Mouse (Mus musculus): Measurements from ENCODE around the gene Thop1. TPM values are rescaled to one million over a fixed set of nuclear protein-coding genes. Genes with fewer than 3 reads are reported as not detected.
"Not testable (repeated sequence)": the region's sequence is repeated elsewhere in the genome, so short reads cannot be mapped to it uniquely, and the experiment has no call there.

Thop1 gene
- polyA plus RNA-seq, 2 experiments, result 54.1 to 79.0 TPM

DNA sequence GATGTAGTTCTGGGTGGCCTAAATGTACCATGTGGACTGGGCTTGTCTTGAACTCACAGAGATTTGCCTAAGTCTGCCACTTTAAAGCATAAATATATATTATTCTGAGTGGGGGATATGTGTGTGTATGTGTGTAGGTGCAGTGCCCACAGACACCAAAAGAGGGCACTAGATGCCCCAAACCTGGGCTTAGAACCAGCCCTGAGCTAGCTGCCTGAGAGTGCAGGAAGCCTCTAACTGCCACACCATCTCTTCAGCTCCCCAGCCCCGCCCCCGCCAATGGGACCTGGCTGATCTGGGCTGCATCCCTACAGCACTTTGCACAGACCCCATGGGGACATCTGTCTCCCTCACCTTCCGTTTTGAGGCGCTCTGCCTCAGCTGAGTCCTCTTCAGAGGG lies 19.2 kb upstream of the Thop1 start:
- Histone ChIP-seq H3K27ac (replicated peaks; ENCODE audit: low read depth, low read length) (no peak overlapping the region), H3K27me3 (ENCODE audit: control insufficient read depth, insufficient read depth, low read length) (no peaks in the 10 kb centered on the region), H3K9me3 (ENCODE audit: control insufficient read depth, low read length) (no peaks in the 10 kb centered on the region), H3K4me3 (replicated peaks; ENCODE audit: low read length) (no peak overlapping the region), H3K4me2 (replicated peaks; ENCODE audit: low read depth, low read length, severe bottlenecking) (no peak overlapping the region), H3K9ac (ENCODE audit: low read depth, low read length, severe bottlenecking) (no peak overlapping the region), H3K36me3 (ENCODE audit: control insufficient read depth, insufficient read depth, low read length) (peaks cover 84% of the 10 kb centered on the region), H3K4me1 (ENCODE audit: control insufficient read depth, insufficient read depth, low read length) (no peaks in the 10 kb centered on the region)
- ATAC-seq (ENCODE audit: low FRiP score, low read depth), result no peak
- TF ChIP-seq POLR2A (IDR thresholded peaks at IDR 0.05; ENCODE audit: borderline replicate concordance, extremely low read depth, insufficient read depth, insufficient read length), result no peak
- 83% methylated on average over 3 of the region's 4 CpGs for WGBS
- no peak for DNase-seq (ENCODE audit: low spot score)

DNA sequence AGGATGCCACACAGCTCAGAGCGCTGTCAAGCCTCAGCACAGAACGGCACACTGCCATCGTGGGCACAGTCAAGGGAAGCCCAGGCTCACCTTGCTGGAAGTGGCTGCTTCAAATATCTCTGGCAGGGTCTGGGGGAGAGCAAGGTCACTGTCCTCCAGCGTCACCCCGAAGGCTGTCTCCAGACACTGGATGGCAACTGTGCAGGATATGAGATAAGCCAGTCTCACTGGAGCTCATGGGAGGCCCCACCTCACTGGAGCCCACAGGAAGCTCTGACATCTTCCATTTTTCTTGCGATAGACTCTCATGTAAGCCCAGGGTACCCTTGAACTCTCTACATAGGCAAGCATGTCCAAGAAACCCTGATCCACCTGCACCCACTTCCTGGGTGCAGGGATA lies 18.7 kb upstream of the Thop1 start:
- peaks cover 79% of the 10 kb centered on the region for H3K36me3 ChIP-seq (ENCODE audit: control insufficient read depth, insufficient read depth, low read length)
- H3K9ac ChIP-seq (ENCODE audit: low read depth, low read length, severe bottlenecking), result no peak overlapping the region
- H3K4me2 ChIP-seq (replicated peaks; ENCODE audit: low read depth, low read length, severe bottlenecking), result no peak overlapping the region
- ATAC-seq (ENCODE audit: low FRiP score, low read depth) (no peak), DNase-seq (ENCODE audit: low spot score) (no peak)
- no peaks in the 10 kb centered on the region for H3K27me3 ChIP-seq (ENCODE audit: control insufficient read depth, insufficient read depth, low read length)
- WGBS, result 97% methylated on average over 6 of the region's 6 CpGs
- H3K4me1 ChIP-seq (ENCODE audit: control insufficient read depth, insufficient read depth, low read length), result no peaks in the 10 kb centered on the region
- no peak overlapping the region for H3K27ac ChIP-seq (replicated peaks; ENCODE audit: low read depth, low read length)
- no peaks in the 10 kb centered on the region for H3K9me3 ChIP-seq (ENCODE audit: control insufficient read depth, low read length)
- H3K4me3 ChIP-seq (replicated peaks; ENCODE audit: low read length), result no peak overlapping the region
- no peak for TF ChIP-seq POLR2A (IDR thresholded peaks at IDR 0.05; ENCODE audit: borderline replicate concordance, extremely low read depth, insufficient read depth, insufficient read length)

DNA sequence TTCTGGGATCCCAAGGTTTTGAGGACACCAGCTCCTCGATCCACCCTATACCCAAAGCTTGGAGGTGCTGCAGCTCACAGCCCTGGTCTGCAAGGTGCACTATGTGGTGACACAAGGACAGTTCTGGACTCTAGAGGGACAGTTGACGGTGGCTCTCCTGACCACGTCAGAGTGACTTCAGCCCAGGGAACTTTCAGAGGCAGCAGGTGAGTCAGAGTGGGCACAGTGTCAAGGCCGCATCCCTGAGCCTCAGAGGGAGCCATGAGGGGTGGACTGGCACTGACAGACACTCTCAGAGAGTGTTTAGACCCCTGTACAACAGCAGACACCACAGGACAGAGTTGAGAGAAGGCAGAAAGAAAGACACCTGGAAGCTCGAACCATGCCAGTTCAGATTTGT lies 17.3 kb upstream of the Thop1 start:
- no peak overlapping the region for H3K4me3 ChIP-seq (replicated peaks; ENCODE audit: low read length)
- H3K27ac ChIP-seq (replicated peaks; ENCODE audit: low read depth, low read length), result no peak overlapping the region
- ATAC-seq (ENCODE audit: low FRiP score, low read depth), result no peak
- no peak for DNase-seq (ENCODE audit: low spot score)
- H3K4me1 ChIP-seq (ENCODE audit: control insufficient read depth, insufficient read depth, low read length), result no peaks in the 10 kb centered on the region
- no peak overlapping the region for H3K9ac ChIP-seq (ENCODE audit: low read depth, low read length, severe bottlenecking)
- H3K27me3 ChIP-seq (ENCODE audit: control insufficient read depth, insufficient read depth, low read length), result no peaks in the 10 kb centered on the region
- H3K4me2 ChIP-seq (replicated peaks; ENCODE audit: low read depth, low read length, severe bottlenecking), result no peak overlapping the region
- no peaks in the 10 kb centered on the region for H3K9me3 ChIP-seq (ENCODE audit: control insufficient read depth, low read length)
- TF ChIP-seq POLR2A (IDR thresholded peaks at IDR 0.05; ENCODE audit: borderline replicate concordance, extremely low read depth, insufficient read depth, insufficient read length), result no peak
- WGBS, result 94% methylated on average over 5 of the region's 5 CpGs
- H3K36me3 ChIP-seq (ENCODE audit: control insufficient read depth, insufficient read depth, low read length), result peaks cover 69% of the 10 kb centered on the region

DNA sequence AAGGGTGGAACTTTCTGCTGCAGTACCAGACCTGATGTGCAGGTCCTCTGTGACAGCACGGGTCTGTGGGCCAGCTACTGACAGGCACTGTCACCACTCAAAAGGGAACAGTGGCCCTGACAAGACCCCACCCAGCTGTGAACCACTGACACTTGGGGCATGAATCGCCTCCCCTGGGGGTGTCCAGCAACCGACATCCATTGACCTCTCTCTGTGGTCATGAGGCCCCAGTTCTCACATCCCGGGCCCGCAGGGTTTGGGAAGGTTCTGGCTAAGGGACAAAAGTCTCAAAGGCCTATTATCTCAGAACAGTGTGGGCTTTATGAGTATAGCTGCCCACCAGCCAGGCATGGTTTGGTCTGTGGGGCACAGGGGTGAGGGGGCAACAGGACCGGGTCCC lies 14.7 kb upstream of the Thop1 start:
- DNase-seq (ENCODE audit: low spot score) (no peak), ATAC-seq (ENCODE audit: low FRiP score, low read depth) (no peak)
- Histone ChIP-seq H3K36me3 (ENCODE audit: control insufficient read depth, insufficient read depth, low read length) (peaks cover 46% of the 10 kb centered on the region), H3K27ac (replicated peaks; ENCODE audit: low read depth, low read length) (no peak overlapping the region), H3K9ac (ENCODE audit: low read depth, low read length, severe bottlenecking) (0 out of 2 replicates have a peak overlapping the region, but pooled peaks have one; percentile 12), H3K4me3 (replicated peaks; ENCODE audit: low read length) (no peak overlapping the region), H3K27me3 (ENCODE audit: control insufficient read depth, insufficient read depth, low read length) (no peaks in the 10 kb centered on the region), H3K4me1 (ENCODE audit: control insufficient read depth, insufficient read depth, low read length) (peaks cover 9% of the 10 kb centered on the region), H3K9me3 (ENCODE audit: control insufficient read depth, low read length) (no peaks in the 10 kb centered on the region), H3K4me2 (replicated peaks; ENCODE audit: low read depth, low read length, severe bottlenecking) (no peak overlapping the region)
- no peak for TF ChIP-seq POLR2A (IDR thresholded peaks at IDR 0.05; ENCODE audit: borderline replicate concordance, extremely low read depth, insufficient read depth, insufficient read length)
- WGBS, result 84% methylated on average over 6 of the region's 6 CpGs

DNA sequence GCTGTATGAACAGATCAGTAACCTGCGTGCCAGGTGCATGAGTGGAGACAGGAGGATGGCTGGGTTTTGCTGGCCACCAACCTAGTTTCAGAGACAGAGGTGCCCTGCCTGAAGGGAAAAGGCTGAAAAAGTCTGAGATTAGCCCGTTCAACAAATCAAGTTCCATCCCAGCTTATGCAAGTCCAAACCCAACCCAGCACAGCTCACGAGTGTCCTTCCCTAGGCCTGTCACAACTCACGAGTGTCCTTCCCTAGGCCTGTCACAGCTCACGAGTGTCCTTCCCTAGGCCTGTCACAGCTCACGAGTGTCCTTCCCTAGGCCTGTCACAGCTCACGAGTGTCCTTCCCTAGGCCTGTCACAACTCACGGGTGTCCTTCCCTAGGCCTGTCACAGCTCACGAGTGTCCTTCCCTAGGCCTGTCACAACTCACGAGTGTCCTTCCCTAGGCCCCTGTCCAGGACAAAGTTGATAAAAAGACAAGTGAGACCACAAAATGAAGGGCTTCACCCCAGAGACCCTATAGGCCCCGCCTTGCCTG lies 14.0 kb upstream of the Thop1 start:
- H3K27me3 ChIP-seq (ENCODE audit: control insufficient read depth, insufficient read depth, low read length); H3K9me3 ChIP-seq (ENCODE audit: control insufficient read depth, low read length); H3K4me2 ChIP-seq (replicated peaks; ENCODE audit: low read depth, low read length, severe bottlenecking); ATAC-seq (ENCODE audit: low FRiP score, low read depth); H3K27ac ChIP-seq (replicated peaks; ENCODE audit: low read depth, low read length); H3K4me1 ChIP-seq (ENCODE audit: control insufficient read depth, insufficient read depth, low read length); H3K4me3 ChIP-seq (replicated peaks; ENCODE audit: low read length); DNase-seq (ENCODE audit: low spot score): not testable (repeated sequence)
- H3K36me3 ChIP-seq (ENCODE audit: control insufficient read depth, insufficient read depth, low read length), result peaks cover 39% of the 10 kb centered on the region
- WGBS, result 89% methylated on average over 10 of the region's 11 CpGs
- H3K9ac ChIP-seq (ENCODE audit: low read depth, low read length, severe bottlenecking), result 0 out of 2 replicates have a peak overlapping the region, but pooled peaks have one; percentile 12
